Mouse (Mus musculus) granulocyte monocyte progenitor cell, adult 5-6 weeks (primary cell): ENCODE measurements around the gene Klf16. TPM values are rescaled to one million over a fixed set of nuclear protein-coding genes. Genes with fewer than 3 reads are reported as not detected.
A peak's percentile ranks its signal among the peaks of the same experiment; 100 is the strongest.
"Not testable (repeated sequence)": the region's sequence is repeated elsewhere in the genome, so short reads cannot be mapped to it uniquely, and the experiment has no call there.

ENCODE experiments used
- ATAC-seq: replicated peaks from 2 replicates; pipeline ENCODE4 v1.8.0; 2016; ENCODE audit warnings: mild to moderate bottlenecking, moderate TSS enrichment, inconsistent platforms; ENCODE audit not compliant: poor library complexity, severe bottlenecking
- total RNA-seq, 2 experiments: library from RNA; stranded (forward) in 1 of 2; stranded (reverse) in 1 of 2; fragments of 200-712, 200-1000 nt in 1 of 2; fragments of >200 nt in 1 of 2; fragmentation: Nextera tagmentation in 1 of 2; gene quantifications; 2 replicates each; pipeline ENCODE4 v1.2.3; 2014 to 2017

The Klf16 gene
- total RNA-seq, 2 experiments from 2014 or later = 6.8 to 9.3 TPM

- no peak for ATAC-seq
These were observed 29.7 kb upstream of the Klf16 start for GRCm38 (mm10) chr10:80606737-80607350.

GRCm38 (mm10) chr10:80606306-80606705 lies 29.2 kb upstream of the Klf16 start:
- ATAC-seq = no peak

- ATAC-seq = not testable (repeated sequence)
These were observed 28.6 kb upstream of the Klf16 start, which contains the start of gene Gm49322 for GRCm38 (mm10) chr10:80605721-80606120. Gene Gm49322 (plus strand): TSS chr10:80606021.

- ATAC-seq = no peak
These were observed 27.9 kb upstream of the Klf16 start for GRCm38 (mm10) chr10:80604988-80605387.

GRCm38 (mm10) chr10:80604001-80604509 lies 26.9 kb upstream of the Klf16 start:
- no peak for ATAC-seq

- no peak for ATAC-seq
These were observed 26.2 kb upstream of the Klf16 start for GRCm38 (mm10) chr10:80603364-80603763.

GRCm38 (mm10) chr10:80602698-80603325 lies 25.7 kb upstream of the Klf16 start, which contains the start of the genes Scamp4 and Adat3:
Gene Scamp4 (plus strand): TSS chr10:80602872.
Gene Adat3 (plus strand): TSS chr10:80602880.
- peak; percentile 92 for ATAC-seq

- ATAC-seq = no peak
These were observed 19.2 kb upstream of the Klf16 start for GRCm38 (mm10) chr10:80596318-80596717.

- ATAC-seq = peak; percentile 93
These were observed 13.0 kb upstream of the Klf16 start, which contains the start of gene Abhd17a for GRCm38 (mm10) chr10:80589879-80590854. Gene Abhd17a (minus strand): TSS chr10:80590341.

GRCm38 (mm10) chr10:80589127-80589878 lies 12.2 kb upstream of the Klf16 start:
- ATAC-seq = no peak

GRCm38 (mm10) chr10:80587305-80587657 lies 10.2 kb upstream of the Klf16 start:
- no peak for ATAC-seq

GRCm38 (mm10) chr10:80586407-80587304 lies 9.5 kb upstream of the Klf16 start:
- ATAC-seq = no peak

GRCm38 (mm10) chr10:80585581-80585980 lies 8.5 kb upstream of the Klf16 start:
- ATAC-seq = no peak

- ATAC-seq = no peak
These were observed 7.8 kb upstream of the Klf16 start for GRCm38 (mm10) chr10:80584642-80585552.

- ATAC-seq = no peak
These were observed 6.9 kb upstream of the Klf16 start for GRCm38 (mm10) chr10:80584045-80584488.

- no peak for ATAC-seq
These were observed 5.9 kb upstream of the Klf16 start for GRCm38 (mm10) chr10:80583047-80583446.

- ATAC-seq = peak; percentile 28
These were observed 1.8 kb upstream of the Klf16 start for GRCm38 (mm10) chr10:80578911-80579310.
